Mouse (Mus musculus) kidney, postnatal 36 days (tissue): ENCODE measurements around the gene Eif4e3.

Experiments used
- DNase-seq, 2 experiments: peaks; one replicate each; pipeline ENCODE4 v3.0.0; 2021 to 2022; ENCODE audit warnings: mixed read lengths in 2 of 2

The Eif4e3 gene

DNA sequence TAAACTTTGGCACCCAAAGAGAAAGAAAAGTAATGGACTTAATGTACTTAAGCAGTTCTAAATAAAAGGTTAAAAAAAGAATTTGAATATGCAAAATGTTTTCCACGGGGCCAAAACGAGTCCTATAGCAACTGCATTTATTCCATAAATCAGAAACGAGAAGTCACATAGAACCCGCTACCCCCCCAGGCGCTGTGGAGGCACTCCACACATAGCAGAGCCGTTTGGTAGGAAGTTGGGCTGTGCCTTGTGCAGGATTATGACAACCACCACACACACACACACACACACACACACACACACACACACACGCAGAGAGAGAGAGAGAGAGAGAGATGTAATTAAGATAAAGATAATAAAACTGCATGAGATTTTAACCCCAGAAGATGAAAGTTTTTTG, 46.1 kb downstream of the Eif4e3 start:
- DNase-seq: no peak

DNA sequence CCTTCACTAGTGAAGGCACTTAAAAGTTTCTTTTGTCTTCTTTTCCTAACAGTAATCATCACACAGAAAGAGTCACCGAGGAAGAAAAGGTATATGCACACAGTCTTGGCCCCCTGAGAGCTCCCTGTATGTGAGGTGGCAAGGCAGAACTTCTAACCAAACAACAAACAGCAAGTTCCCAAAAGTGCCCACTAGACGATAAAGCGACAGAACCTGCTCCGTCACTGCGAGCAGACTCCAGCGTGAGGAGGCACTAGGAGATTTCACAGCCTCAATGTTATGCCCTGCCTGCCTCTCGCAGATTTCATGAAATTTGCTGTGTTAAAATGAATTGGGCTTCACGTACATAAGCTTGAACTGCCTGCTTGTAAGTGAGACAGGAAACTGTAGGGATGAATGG, 46.6 kb downstream of the Eif4e3 start:
- DNase-seq: no peak

- peak; percentile 17 to 31 for DNase-seq
These were observed 47.1 kb downstream of the Eif4e3 start for GRCm38 (mm10) chr6:99619466-99619865.

DNA sequence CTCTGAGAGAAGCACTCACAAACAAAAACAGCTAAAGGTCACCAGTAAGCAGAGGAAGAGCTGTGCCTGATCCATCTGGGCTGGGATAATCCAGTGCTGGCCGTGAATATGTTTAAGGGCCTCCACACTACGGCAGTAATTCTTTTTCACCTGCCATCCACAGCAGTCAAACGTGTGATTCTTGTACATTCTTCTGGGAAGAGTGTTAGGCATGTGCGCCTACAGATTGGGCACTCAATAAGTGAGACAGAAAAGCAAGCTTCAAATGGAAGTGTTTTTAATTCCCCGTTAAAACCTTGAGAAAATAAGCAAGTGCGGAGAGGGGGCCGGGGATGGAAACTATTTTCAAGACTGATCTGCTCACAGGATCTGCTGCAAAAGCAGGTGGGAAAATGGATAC, 48.7 kb downstream of the Eif4e3 start:
- DNase-seq: no peak

- no peak for DNase-seq
These were observed 49.2 kb downstream of the Eif4e3 start for GRCm38 (mm10) chr6:99617415-99617814.

DNA sequence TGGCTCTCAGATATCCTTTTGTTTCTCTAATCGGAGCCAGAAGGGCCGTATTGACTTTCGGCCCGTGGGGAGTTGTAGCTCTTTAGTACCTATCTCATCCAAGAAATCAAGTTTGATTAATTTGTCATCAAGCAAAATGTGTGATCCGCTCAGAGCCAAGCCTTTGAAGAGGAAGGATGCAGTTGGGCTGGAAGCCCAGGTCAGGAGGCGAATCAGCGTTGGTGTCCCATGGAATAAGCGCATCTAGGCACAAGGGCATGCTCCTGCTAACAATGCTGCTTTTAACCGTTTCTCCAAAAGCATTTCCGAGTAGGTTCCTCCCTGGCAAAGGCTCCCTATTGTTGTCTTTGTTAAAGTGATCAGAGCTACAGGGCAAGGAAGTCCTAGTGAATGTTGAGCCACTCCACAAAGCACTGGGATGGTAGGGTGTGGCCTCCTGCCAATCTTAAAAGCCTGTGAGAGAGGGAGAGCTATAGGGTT, 51.3 kb downstream of the Eif4e3 start:
- peak; percentile 42 to 49 for DNase-seq

DNA sequence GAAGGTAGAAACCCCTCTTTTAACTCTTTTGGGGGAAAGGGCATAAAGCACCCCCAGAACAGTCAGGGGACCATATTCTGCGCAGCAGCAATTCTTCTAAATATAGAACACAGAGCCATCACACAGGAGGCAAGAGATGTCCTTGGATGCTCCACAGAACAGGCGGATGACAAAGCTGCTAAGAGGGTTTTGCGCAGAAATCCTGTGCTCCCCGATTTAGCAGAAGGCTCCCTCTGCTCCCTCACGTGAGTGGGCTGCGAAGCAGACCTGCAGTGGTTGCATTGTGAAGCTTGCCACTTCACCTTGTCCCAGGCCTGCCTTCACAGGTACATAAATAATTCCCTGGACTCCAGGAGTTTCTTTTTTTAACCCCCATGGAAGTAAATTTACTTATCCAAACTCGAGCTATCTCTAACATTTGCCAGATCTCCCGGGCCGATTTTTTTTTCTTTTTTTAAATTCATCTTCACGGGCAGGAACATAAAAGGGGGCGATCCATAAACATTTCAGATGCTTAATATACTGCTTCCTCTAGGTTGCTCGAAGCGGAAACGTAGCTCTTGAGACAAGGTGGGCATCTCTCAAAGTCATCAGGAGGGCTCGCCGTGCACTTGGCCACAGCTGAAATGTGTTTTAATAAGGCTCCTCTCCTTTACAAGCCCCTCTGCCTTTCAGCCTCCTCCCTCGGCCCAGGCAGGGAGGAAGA, 51.9 kb downstream of the Eif4e3 start:
- DNase-seq: no peak

DNA sequence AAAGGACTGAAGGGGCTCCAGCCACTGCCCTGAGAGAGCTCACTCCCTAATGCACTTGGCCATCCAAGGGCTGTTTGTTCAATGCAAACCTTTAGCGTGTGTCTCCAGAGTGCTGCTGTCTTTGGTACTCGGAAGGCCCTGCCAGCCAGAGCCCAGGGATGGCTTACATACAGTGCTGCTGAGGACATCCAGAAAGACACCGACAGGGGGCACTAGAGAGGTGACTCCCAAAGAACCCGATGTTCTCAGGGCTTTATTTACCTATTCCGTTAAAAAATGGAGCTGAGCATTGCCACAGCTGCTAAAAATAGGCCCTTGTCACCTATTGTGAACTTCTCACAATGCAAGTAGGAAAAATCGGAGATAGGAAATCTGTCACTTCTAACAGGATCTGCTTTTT, 54.7 kb downstream of the Eif4e3 start:
- peak in 1 of 2 experiments; percentile 30 for DNase-seq

DNA sequence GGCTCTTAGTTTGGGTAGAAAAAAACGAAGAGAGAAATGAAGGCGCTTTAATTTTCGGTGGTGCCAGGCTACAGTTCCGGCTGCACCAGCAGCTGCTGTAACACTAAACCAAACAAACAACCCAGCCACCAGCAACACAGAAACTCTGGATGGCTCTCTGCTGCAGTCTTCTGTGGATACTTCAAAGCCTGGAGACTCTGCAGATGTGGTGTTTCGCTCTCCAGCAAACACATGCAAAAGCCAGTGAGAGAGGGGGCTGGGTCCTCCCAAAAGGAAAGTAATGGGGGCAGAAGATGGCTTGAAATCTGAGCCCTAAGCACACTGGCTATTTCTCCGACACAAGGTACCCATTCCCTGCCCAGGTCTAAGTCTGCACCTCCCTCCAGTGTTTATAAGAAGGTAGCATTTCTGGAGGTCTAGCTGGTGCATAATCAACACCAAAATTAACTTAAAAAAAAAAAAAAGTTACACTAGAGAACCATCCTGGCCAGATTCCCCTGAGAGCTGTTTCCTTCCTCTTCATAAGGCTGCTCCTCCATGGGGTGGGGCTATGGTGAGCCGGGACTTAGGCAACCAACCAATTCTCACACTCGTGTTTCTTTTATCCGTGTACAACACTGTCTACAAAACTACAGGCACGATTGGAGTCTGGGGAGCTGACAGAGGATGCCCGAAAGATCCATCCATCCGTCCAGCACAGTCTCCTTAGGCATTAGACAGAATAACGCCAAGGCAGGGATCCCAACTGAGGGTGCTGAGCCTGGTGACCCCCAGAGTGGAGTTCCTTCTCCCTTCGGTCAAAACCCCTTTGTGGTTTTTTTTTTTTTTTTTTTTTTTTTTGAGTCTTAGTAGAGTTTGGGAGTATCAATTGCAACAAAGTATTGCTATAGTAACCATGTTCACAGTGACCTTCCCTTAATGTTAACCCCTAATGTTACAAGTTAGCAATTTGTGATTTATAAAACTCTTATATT, 55.8 kb downstream of the Eif4e3 start:
- peak; percentile 29 to 47 for DNase-seq

GRCm38 (mm10) chr6:99606079-99606478, 60.5 kb downstream of the Eif4e3 start:
- no peak for DNase-seq

GRCm38 (mm10) chr6:99604758-99605157, 61.8 kb downstream of the Eif4e3 start:
- DNase-seq: peak; percentile 23 to 46

DNA sequence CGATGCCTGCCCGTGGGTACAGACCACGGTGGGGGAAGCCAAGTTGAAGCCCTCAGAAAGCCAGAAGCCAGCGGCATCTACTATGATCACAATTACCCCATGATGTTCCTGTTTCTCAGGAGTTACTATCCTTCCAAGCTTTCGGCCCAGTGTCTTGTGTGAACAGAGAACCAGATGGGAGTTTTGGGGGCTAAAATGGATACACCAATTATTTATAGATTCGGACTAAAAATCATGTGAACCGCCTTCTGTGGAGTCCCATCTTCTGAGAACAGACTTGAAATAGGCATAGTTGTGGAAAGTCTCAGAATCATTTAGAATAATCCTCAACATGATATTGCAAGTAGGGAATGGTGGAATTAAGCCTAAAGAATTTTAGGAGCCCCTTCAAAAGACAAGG, 64.1 kb downstream of the Eif4e3 start:
- no peak for DNase-seq

DNA sequence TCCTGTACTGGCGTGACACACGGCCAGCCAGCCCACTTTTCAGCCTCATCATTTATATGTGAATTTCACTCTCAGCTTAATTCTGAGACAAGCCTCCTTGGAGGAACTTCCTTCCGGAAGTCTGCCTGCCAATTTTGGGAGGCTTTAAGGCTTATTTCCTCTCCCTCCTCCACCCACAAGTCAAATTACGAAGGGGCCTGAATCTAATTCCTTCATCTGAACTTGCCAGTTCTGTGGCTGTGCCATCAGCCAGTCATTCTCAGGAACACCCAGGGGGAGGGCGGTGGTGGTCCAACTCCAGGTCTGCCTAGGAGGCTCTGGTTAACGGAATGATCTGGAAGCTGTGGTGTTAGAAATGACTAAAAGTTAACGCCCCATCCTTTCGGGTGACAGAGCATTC, 65.7 kb downstream of the Eif4e3 start:
- peak in 1 of 2 experiments; percentile 21 for DNase-seq

GRCm38 (mm10) chr6:99600168-99600793, 66.3 kb downstream of the Eif4e3 start:
- peak; percentile 34 to 40 for DNase-seq

GRCm38 (mm10) chr6:99599651-99600050, 66.9 kb downstream of the Eif4e3 start:
- DNase-seq: no peak

- DNase-seq: peak; percentile 27 to 67
These were observed 67.3 kb downstream of the Eif4e3 start for GRCm38 (mm10) chr6:99599229-99599628.

DNA sequence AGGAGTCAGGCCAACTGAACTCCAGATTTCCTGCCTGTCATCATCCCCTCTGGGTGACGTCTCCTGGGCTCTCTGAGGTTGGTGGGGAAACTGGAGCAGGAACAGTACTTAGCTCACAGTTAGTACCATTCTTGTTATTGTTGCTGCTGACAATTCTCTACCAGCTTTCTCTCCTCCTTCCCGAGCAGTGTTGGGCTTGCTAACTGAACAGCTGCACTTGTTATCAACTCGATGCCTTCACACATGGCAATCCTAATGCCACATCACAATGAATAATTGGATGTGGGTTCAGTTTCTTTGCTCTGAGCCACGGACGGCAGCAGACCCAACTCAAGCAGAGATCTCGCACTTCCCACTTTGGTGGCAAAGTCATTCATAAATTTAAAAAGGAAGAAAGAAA, 89.5 kb downstream of the Eif4e3 start:
- DNase-seq: no peak

DNA sequence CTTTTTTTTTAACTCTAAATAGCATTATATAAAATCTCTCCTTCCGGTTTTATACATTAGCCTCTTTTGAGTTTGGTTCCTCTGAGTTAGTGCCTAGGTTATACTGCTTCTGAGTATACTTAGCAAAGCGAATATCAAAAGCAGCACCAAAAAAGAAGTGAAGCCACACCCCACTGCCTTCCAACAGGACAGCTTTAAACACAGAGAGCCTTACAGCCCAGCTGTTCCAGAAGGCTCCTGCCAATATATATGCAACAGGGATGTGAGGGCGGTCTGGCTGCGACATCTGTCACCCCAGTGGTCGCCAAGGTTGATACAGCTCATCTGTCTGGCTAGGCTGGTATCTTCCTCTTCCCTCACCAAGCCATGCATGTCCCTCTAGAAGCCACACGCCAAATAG, 90.9 kb downstream of the Eif4e3 start:
- DNase-seq: no peak
